Mouse (Mus musculus) mouse trophoblast stem cell (cell line): Measurements from ENCODE around the gene Arv1.

Experiments
- in situ Hi-C, 2 experiments: fragments of 300-500 bp; cut with MseI, MboI; formaldehyde crosslinking; loops; 2 replicates in 1 of 2; 3 replicates in 1 of 2; pipeline ENCODE4 v1.15.1; 2025

The Arv1 gene

GRCm38 (mm10) chr8:124721862-124722515 lies at the start of gene Arv1, which contains the start of gene Ttc13:
Gene Arv1, plus strand, starts transcription at chr8:124722139.
Gene Ttc13, minus strand, starts transcription at chr8:124721983.
- in situ Hi-C loops, result no loop called here

GRCm38 (mm10) chr8:124672345-124672744 lies 49.6 kb upstream of the Arv1 start:
- in situ Hi-C loops, result no loop called here

- in situ Hi-C loops, result loop anchor here (5.0 kb wide), 1 partner anchor 59 kb away; no protein-coding TSS in a partner anchor
These were observed 45.3 kb upstream of the Arv1 start for GRCm38 (mm10) chr8:124676661-124677060.

- in situ Hi-C loops, result loop anchor here (5.0 kb wide), 1 partner anchor 60 kb away; no protein-coding TSS in a partner anchor
These were observed 44.9 kb upstream of the Arv1 start for GRCm38 (mm10) chr8:124677078-124677477.

GRCm38 (mm10) chr8:124677486-124677885 lies 44.5 kb upstream of the Arv1 start:
- in situ Hi-C loops, result loop anchor here (5.0 kb wide), 1 partner anchor 60 kb away; no protein-coding TSS in a partner anchor

GRCm38 (mm10) chr8:124678246-124678645 lies 43.7 kb upstream of the Arv1 start:
- in situ Hi-C loops, result loop anchor here (5.0 kb wide), 1 partner anchor 61 kb away; no protein-coding TSS in a partner anchor

- in situ Hi-C loops, result no loop called here
These were observed 40.7 kb upstream of the Arv1 start for GRCm38 (mm10) chr8:124681077-124681791.

- in situ Hi-C loops, result no loop called here
These were observed 40.2 kb upstream of the Arv1 start for GRCm38 (mm10) chr8:124681792-124682157.

- in situ Hi-C loops, result no loop called here
These were observed 39.7 kb upstream of the Arv1 start for GRCm38 (mm10) chr8:124682218-124682617.

- in situ Hi-C loops, result no loop called here
These were observed 33.0 kb upstream of the Arv1 start for GRCm38 (mm10) chr8:124688899-124689298.

GRCm38 (mm10) chr8:124691706-124692105 lies 30.2 kb upstream of the Arv1 start:
- in situ Hi-C loops, result no loop called here

- in situ Hi-C loops, result no loop called here
These were observed 26.4 kb upstream of the Arv1 start for GRCm38 (mm10) chr8:124695424-124696100.

GRCm38 (mm10) chr8:124700271-124700670 lies 21.7 kb upstream of the Arv1 start:
- in situ Hi-C loops, result no loop called here

GRCm38 (mm10) chr8:124701023-124701422 lies 20.9 kb upstream of the Arv1 start:
- in situ Hi-C loops, result no loop called here

- in situ Hi-C loops, result no loop called here
These were observed 19.8 kb upstream of the Arv1 start for GRCm38 (mm10) chr8:124702183-124702582.

- in situ Hi-C loops, result no loop called here
These were observed 18.4 kb upstream of the Arv1 start for GRCm38 (mm10) chr8:124703526-124703925.

- in situ Hi-C loops, result no loop called here
These were observed 17.6 kb upstream of the Arv1 start for GRCm38 (mm10) chr8:124704376-124704775.

- in situ Hi-C loops, result no loop called here
These were observed 16.1 kb upstream of the Arv1 start for GRCm38 (mm10) chr8:124705823-124706222.

- in situ Hi-C loops, result no loop called here
These were observed 8.7 kb upstream of the Arv1 start for GRCm38 (mm10) chr8:124713207-124713606.

GRCm38 (mm10) chr8:124715736-124716135 lies 6.2 kb upstream of the Arv1 start:
- in situ Hi-C loops, result no loop called here

- in situ Hi-C loops, result no loop called here
These were observed 1.8 kb upstream of the Arv1 start for GRCm38 (mm10) chr8:124720133-124720532.
